ENCODE assay signal across 8 mouse cellular contexts in genomic region chr2:39004372-39004771, GRCm38 (mm10). TPM values are rescaled to one million over a fixed set of nuclear protein-coding genes. Genes with fewer than 3 reads are reported as not detected.
DNase-seq lines count a peak whose midpoint lies in the region; ATAC-seq lines count a peak whose summit lies in the region.

No protein-coding gene starts in this region.

- DNase-seq in CD8-positive naive resting alpha-beta T cell, adult 2 months (ENCODE audit: low read depth in 2 of 2, low spot score in 2 of 2), result peak; percentile 26 to 37
- peak; percentile 42 for DNase-seq in embryonic facial prominence, embryonic 10.5 days (ENCODE audit: low spot score)
- DNase-seq in intestine, embryonic 14.5 days (ENCODE audit: low spot score), result peak; percentile 78
- DNase-seq in thymus, postnatal 14 days, result peak; percentile 35
- no peak for DNase-seq in right cerebral cortex, postnatal 14 days

- H3K27me3 ChIP-seq in erythroblast, embryonic 14.5 days (ENCODE audit: control insufficient read depth), result no peaks in the 10 kb centered on the region
- no peaks in the 10 kb centered on the region for H3K27me3 ChIP-seq in embryonic facial prominence, embryonic 10.5 days (replicated peaks; ENCODE audit: low read depth, poor library complexity, severe bottlenecking)
- no peaks in the 10 kb centered on the region for H3K27me3 ChIP-seq in intestine, embryonic 14.5 days (replicated peaks; ENCODE audit: control insufficient read depth, insufficient read depth, low read length)

- H3K4me3 ChIP-seq in erythroblast, embryonic 14.5 days (replicated peaks), result peak overlapping the region; percentile 93
- H3K4me3 ChIP-seq in embryonic facial prominence, embryonic 10.5 days, result peak overlapping the region; percentile 92
- H3K4me3 ChIP-seq in intestine, embryonic 14.5 days (ENCODE audit: low read depth, low read length), result peak overlapping the region; percentile 85

- peak overlapping the region; percentile 97 for H3K27ac ChIP-seq in embryonic facial prominence, embryonic 10.5 days (replicated peaks)
- H3K27ac ChIP-seq in intestine, embryonic 14.5 days (ENCODE audit: low read depth), result peak overlapping the region; percentile 89

- no peak for ATAC-seq in erythroblast, adult 5-6 weeks (replicated peaks; ENCODE audit: low FRiP score, poor library complexity, severe bottlenecking)
- no peak for ATAC-seq in intestine, embryonic 14.5 days (replicated peaks; ENCODE audit: low FRiP score, low TSS enrichment, low read depth)
- 0 out of 2 replicates have a peak, but pooled peaks have one; percentile 15 for ATAC-seq in megakaryocyte-erythroid progenitor cell, adult 5-6 weeks (replicated peaks; ENCODE audit: low FRiP score, low TSS enrichment, poor library complexity, severe bottlenecking)

- H3K36me3 ChIP-seq in erythroblast, embryonic 14.5 days (ENCODE audit: control insufficient read depth), result peaks cover 51% of the 10 kb centered on the region
- H3K36me3 ChIP-seq in embryonic facial prominence, embryonic 10.5 days (replicated peaks), result peaks cover 48% of the 10 kb centered on the region
- peaks cover 46% of the 10 kb centered on the region for H3K36me3 ChIP-seq in intestine, embryonic 14.5 days (ENCODE audit: control insufficient read depth, insufficient read depth, low read length)

- H3K9me3 ChIP-seq in erythroblast, embryonic 14.5 days (ENCODE audit: control insufficient read depth, low read length), result no peaks in the 10 kb centered on the region
- H3K9me3 ChIP-seq in embryonic facial prominence, embryonic 10.5 days, result no peaks in the 10 kb centered on the region
- no peaks in the 10 kb centered on the region for H3K9me3 ChIP-seq in intestine, embryonic 14.5 days (ENCODE audit: control insufficient read depth, low read length)

- peak overlapping the region; percentile 93 for H3K9ac ChIP-seq in intestine, embryonic 14.5 days (ENCODE audit: low read length)

- peak overlapping the region; percentile 97 for H3K4me2 ChIP-seq in intestine, embryonic 14.5 days (ENCODE audit: low read length)

- peaks cover 76% of the 10 kb centered on the region for H3K4me1 ChIP-seq in erythroblast, embryonic 14.5 days (ENCODE audit: control insufficient read depth)
- H3K4me1 ChIP-seq in embryonic facial prominence, embryonic 10.5 days, result peaks cover 50% of the 10 kb centered on the region
- H3K4me1 ChIP-seq in intestine, embryonic 14.5 days (replicated peaks; ENCODE audit: control insufficient read depth, insufficient read depth, low read length), result peaks cover 31% of the 10 kb centered on the region

- 2% methylated on average over 11 of the region's 11 CpGs for WGBS in embryonic facial prominence, embryonic 10.5 days
- under 1% methylated on average over 11 of the region's 11 CpGs for WGBS in intestine, embryonic 14.5 days

RNA-seq across cellular contexts. Expression of gene Arpc5l, which starts 0.8 kb away (rescaled TPM):
- 8.1 and 8.6 TPM in 2 replicates for polyA plus RNA-seq in erythroblast, embryonic 14.5 days (2012)
- 25.6 and 27.8 TPM in 2 replicates for total RNA-seq in erythroblast, adult 5-6 weeks (2015; ENCODE audit: low replicate concordance)
- 13.5 and 14.1 TPM in 2 replicates for total RNA-seq in erythroblast, adult 5-6 weeks (2017; ENCODE audit: low replicate concordance)
- 121 and 124 TPM in 2 replicates for polyA plus RNA-seq in embryonic facial prominence, embryonic 10.5 days (2016; fragmentation: Nextera tagmentation; extraction: Ambion mirVana)
- polyA plus RNA-seq in intestine, embryonic 14.5 days (2014; fragmentation: Nextera tagmentation; extraction: Ambion mirVana), result 117 and 124 TPM in 2 replicates
- total RNA-seq in megakaryocyte-erythroid progenitor cell, adult 5-6 weeks (2014; fragmentation: Nextera tagmentation), result 56.6 and 77.5 TPM in 2 replicates
- total RNA-seq in megakaryocyte-erythroid progenitor cell, adult 5-6 weeks (2017), result 39.5 and 52.9 TPM in 2 replicates

RNA-seq across cellular contexts. Expression of gene Rpl35, which starts 1.1 kb away (rescaled TPM):
- 34.7 TPM in 2 replicates for polyA plus RNA-seq in erythroblast, embryonic 14.5 days (2012)
- 144 and 170 TPM in 2 replicates for total RNA-seq in erythroblast, adult 5-6 weeks (2015; ENCODE audit: low replicate concordance)
- 142 and 181 TPM in 2 replicates for total RNA-seq in erythroblast, adult 5-6 weeks (2017; ENCODE audit: low replicate concordance)
- 992 and 1,047 TPM in 2 replicates for polyA plus RNA-seq in embryonic facial prominence, embryonic 10.5 days (2016; fragmentation: Nextera tagmentation; extraction: Ambion mirVana)
- polyA plus RNA-seq in intestine, embryonic 14.5 days (2014; fragmentation: Nextera tagmentation; extraction: Ambion mirVana), result 1,154 and 1,176 TPM in 2 replicates
- 1,595 and 1,825 TPM in 2 replicates for total RNA-seq in megakaryocyte-erythroid progenitor cell, adult 5-6 weeks (2014; fragmentation: Nextera tagmentation)
- total RNA-seq in megakaryocyte-erythroid progenitor cell, adult 5-6 weeks (2017), result 1,385 and 1,766 TPM in 2 replicates

RNA-seq across cellular contexts. Expression of gene Wdr38, which starts 7.1 kb away (rescaled TPM):
- not detected in 2 replicates for polyA plus RNA-seq in erythroblast, embryonic 14.5 days (2012)
- total RNA-seq in erythroblast, adult 5-6 weeks (2015; ENCODE audit: low replicate concordance), result 0.19 TPM in 1 of 2 replicates, not detected in the other
- not detected in 2 replicates for total RNA-seq in erythroblast, adult 5-6 weeks (2017; ENCODE audit: low replicate concordance)
- 1.6 TPM in 2 replicates for polyA plus RNA-seq in embryonic facial prominence, embryonic 10.5 days (2016; fragmentation: Nextera tagmentation; extraction: Ambion mirVana)
- 1.1 and 1.3 TPM in 2 replicates for polyA plus RNA-seq in intestine, embryonic 14.5 days (2014; fragmentation: Nextera tagmentation; extraction: Ambion mirVana)
- total RNA-seq in megakaryocyte-erythroid progenitor cell, adult 5-6 weeks (2014; fragmentation: Nextera tagmentation), result 0.89 and 1.4 TPM in 2 replicates
- total RNA-seq in megakaryocyte-erythroid progenitor cell, adult 5-6 weeks (2017), result 0.27 TPM in 1 of 2 replicates, not detected in the other

Comparison
In these comparisons a context has a peak if more than half of its experiments do, and no peak if none do; other contexts are left out.
1. RNA of gene Arpc5l, which starts 0.8 kb away (polyA plus RNA-seq): 121 to 124 TPM in embryonic facial prominence, embryonic 10.5 days and 117 to 124 TPM in intestine, embryonic 14.5 days; 8.1 to 8.6 TPM in erythroblast, embryonic 14.5 days; every median in the first group is over 10 times any median in the second.
2. RNA of gene Rpl35, which starts 1.1 kb away (polyA plus RNA-seq): 1,154 to 1,176 TPM in intestine, embryonic 14.5 days and 992 to 1,047 TPM in embryonic facial prominence, embryonic 10.5 days; 34.7 TPM in erythroblast, embryonic 14.5 days; every median in the first group is over 10 times any median in the second.
3. Peak in every context shown above with its lines, with median percentiles within 50 percentile points of each other: H3K4me3 ChIP-seq.